Mouse (Mus musculus) c-Kit-negative CD71-positive TER-119-positive erythroid progenitor cells, embryonic 14.5 days (primary cell): ENCODE results near the gene Recql5.
"Not testable (repeated sequence)": the region's sequence is repeated elsewhere in the genome, so short reads cannot be mapped to it uniquely, and the experiment has no call there.

ENCODE experiments used
- DNase-seq: peaks from one replicate; pipeline ENCODE4 v3.0.0-alpha.2; 2013; ENCODE audit warnings: low read depth, low spot score

The Recql5 gene

DNA sequence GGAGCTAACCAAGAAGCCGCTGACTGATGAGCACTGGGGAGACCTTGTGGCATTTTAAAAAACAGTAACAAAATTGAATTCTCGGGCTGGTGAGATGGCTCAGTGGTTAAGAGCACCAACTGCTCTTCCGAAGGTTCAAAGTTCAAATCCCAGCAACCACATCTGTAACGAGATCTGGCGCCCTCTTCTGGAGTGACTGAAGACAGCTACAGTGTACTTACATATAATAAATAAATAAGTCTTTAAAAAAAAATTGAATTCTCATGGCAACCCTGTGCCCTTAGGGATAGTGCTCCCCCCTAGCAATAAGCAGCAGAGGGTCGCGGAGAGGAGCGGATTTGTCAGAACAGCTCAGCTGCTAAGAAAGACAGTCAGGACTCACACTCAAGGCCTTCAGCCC is 69.4 kb downstream of the Recql5 start:
- DNase-seq, result no peak

DNA sequence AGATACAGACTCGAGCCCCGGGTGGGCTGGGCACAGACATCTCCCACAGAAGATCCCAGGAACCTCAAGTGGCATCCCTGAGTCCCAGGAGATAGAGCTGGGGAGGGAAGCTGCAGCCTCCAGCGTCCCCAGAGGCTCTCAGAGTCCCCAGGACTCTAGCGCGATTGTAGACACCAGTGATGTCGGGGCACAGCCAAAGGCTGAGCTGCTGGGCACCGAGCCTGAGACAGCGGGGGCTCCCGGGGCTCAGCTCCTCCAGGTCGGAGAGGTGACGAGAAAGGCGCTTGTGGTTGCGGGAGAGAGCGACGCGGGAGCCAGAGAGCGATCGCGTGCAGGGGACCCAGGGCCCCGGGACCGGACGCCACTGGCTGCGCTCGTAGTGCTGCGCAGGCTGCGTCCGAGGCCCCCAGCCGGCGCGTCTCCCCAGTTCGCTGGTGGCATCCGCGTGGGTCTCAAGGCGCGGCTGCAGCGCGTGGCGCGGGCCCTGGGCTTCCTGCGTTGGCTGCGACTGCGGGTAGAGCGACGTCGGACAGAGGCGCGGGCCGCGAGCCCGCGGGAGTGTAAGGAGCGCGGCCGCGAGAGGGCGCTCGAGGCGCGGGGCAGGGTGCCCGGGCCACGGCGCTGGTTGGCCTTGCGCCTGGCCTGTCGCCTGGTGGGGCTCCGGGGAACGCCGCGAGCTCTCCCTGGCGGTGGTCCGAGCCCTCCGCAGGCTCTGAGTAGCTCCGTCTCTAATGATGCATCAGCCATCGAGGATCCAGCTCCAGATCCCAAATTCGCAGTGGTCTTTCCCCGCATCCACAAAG is 73.9 kb downstream of the Recql5 start:
- DNase-seq, result peak; percentile 43

DNA sequence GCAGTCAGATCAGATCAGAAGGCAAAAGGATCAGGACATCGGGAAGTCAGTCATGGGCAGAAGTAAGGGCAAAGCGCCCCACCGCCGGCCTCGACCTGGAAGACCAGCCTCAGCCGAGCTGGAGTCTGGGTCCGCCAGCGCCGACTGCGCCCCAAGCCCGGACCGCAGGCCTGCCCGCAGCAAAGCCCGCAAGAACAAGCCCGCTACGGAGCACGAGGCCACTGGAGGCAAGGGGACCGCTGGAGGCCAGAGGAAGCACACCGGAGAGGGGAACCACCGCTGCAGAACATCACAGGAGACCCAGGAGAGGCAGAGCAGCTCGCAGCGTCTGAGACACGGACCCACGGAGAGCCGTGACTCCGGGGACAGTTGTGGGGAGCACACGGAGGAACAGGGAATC is 74.9 kb downstream of the Recql5 start, which contains the start of gene Myo15b:
TSS of gene Myo15b (plus strand) at position 53 of the 400 bp plus-strand sequence.
- no peak for DNase-seq

DNA sequence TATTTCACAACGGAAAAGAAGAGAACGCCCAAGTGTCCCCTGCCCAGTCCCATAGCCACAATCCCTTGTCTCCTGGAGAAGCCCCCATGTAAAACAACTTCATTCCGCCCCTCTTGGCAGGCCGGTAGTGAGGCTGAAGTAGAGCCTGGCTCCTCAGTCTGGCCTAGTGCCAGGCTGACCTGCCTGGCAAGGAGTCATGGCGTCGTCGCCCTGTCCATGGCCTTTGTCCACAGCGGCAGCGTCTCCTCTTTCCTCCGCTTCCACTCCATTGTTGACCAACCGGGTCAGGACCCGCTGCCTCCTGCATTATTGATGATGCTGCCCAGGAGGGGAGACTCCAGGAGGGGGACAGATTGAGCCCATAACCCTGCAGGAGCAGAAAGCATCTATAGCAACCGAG is 75.3 kb downstream of the Recql5 start:
- no peak for DNase-seq

DNA sequence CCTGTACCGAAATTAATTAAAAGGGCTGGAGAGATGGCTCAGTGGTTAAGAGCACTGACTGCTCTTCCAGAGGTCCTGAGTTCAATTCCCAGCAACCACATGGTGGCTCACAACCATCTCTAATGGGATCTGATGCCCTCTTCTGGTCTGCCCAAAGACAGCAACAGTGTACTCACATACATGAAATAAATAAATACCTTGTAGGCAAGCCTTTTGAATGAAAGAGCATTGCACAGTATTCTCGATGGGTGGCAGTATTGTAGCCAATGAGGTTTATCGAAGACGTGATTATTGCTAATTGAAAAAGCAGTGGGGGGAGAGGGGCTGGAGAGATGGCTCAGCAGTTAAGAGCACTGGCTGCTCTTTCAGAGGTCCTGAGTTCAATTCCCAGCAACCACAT is 76.1 kb downstream of the Recql5 start:
- DNase-seq, result not testable (repeated sequence)

DNA sequence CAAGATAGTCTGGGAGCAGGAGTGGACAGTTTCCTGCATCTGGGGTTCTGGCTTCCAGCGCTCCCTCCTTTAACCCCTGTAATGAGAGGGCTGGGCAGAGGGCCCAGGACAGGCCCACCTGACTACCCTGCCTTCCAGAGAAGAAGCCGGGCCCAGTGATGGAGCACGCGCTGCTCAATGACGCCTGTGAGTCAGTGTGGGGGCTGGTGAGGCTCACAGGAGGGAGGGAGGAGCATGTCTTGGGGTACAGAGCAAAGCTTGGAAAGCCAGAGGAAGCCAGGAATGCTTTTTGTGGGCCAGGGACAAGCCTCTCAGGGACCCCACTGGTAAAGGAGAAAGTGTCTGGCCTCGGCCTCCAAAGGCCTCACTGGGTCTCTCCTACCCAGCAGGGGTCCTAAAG is 78.6 kb downstream of the Recql5 start:
- DNase-seq, result no peak

DNA sequence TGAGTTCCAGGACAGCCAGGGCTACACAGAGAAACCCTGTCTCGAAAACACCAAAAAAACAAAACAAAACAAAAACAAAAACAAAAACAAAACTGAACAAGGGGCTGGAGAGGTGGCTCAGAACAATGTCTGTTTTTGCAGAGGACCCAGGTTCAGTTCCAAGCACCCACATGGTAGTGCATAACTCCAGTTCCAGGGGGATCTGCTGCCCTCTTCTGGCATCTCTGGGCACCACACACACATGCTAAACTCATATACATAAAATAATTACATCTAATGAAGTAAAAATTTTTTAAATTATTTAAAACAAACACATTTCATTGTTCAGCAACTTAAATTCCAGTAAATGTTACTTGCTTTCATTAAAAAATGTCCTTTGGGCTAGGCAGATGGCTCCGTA is 87.5 kb downstream of the Recql5 start:
- DNase-seq, result no peak

DNA sequence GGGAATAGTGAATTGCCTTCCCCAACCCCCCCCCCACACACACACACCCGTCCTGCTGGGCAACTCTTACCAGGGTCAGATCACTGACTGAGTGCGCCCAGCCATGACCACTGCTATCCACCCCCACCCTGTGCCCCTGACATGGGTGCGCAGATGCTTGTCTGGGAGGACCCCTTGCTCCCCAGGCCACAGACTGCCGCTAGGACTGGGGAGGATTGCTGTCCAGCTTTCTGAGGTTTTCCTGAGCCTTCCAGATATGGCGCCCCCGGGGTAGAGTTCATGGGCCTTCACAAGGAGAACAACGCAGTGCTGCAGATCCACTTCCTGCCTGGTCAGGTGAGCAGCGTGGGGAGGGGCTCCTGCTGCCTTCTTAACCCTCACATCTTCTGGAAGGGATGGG is 89.0 kb downstream of the Recql5 start:
- no peak for DNase-seq

DNA sequence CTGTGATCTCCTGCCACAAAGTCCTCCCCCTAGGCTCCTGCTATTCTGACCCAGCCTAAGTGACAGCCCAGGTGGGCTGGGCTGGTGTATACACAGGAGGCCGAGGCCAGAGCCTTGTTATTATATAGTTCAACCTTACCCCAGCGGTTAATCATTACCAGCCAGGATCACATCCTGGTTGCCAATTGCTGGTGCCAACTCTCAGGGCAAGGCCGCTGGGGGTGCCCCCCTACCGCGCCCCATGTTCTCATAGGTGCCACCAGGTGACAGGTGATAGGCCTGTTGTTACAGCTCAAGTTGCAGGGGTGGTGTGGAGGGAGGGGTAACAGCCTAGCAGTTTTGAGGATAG is 89.4 kb downstream of the Recql5 start:
- no peak for DNase-seq

DNA sequence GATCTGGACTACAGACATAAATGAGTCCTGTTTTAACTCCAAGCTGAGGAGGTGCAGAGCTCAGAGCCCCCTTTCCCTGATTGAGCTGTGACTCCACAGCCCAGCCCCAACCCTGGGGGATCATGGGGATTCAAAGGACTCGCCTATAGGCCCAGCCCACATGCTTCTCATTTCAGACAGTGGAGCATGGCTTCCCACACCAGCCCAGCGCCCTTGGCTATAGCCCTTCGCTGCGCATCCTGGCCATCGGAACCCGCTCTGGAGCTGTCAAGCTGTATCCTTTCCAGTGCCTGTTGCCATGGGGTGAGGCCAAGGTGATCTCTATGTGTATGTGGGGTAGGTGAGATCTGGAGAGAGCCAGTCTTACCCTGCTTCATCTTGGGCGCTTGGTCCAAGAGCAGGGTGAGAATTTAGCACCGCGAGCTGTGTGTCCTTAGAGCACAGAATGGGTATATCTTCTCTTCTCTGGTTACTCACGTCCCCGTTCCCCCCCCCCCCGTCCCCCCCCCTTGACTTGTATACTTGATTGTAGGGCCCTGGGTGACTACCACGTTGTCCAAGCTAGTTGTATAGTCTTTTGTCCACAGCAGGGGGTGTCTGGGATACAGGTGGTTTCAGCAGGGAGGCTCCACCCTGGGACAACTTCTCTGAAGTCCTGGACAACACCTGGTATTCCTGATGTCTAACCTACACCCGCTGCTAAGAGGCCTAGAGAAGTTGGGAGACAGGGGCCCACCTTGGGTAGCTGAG is 90.0 kb downstream of the Recql5 start:
- DNase-seq, result no peak
